Mouse (Mus musculus): ENCODE results near the gene Zkscan8.

GRCm38 (mm10) chr13:21530136-21530535 is 784 bp downstream of the Zkscan8 start:
- TF ChIP-seq CTCF (IDR thresholded peaks at IDR 0.05; ENCODE audit: low read depth, low read length) (no peak), TAL1 (conservative IDR thresholded peaks at IDR 0.05; ENCODE audit: low read depth, low read length) (no peak), GATA1 (IDR thresholded peaks at IDR 0.05; ENCODE audit: borderline replicate concordance, low read length) (no peak), POLR2AphosphoS5 (IDR thresholded peaks at IDR 0.05; ENCODE audit: insufficient replicate concordance, low read depth, low read length) (no peak), GATA2 (IDR thresholded peaks at IDR 0.05; ENCODE audit: borderline replicate concordance, low read depth, low read length) (no peak)

Data from G1E (cell line).